Mouse (Mus musculus) bone marrow, adult 2 months (tissue): ENCODE data around the gene Mex3a.

Source experiments
- CTCF ChIP-seq: fragments of 200-500 bp; IDR thresholded peaks from 2 replicates; pipeline ENCODE4 v1.5.1; 2011; ENCODE audit warnings: low read length, control low read depth; ENCODE audit not compliant: control insufficient read depth, insufficient read depth
- POLR2A ChIP-seq: fragments of 200-500 bp; IDR thresholded peaks from 2 replicates; pipeline ENCODE4 v1.6.1; 2011; ENCODE audit warnings: low read depth, mild to moderate bottlenecking, control low read depth, low read length, borderline replicate concordance; ENCODE audit not compliant: control insufficient read depth

DNA sequence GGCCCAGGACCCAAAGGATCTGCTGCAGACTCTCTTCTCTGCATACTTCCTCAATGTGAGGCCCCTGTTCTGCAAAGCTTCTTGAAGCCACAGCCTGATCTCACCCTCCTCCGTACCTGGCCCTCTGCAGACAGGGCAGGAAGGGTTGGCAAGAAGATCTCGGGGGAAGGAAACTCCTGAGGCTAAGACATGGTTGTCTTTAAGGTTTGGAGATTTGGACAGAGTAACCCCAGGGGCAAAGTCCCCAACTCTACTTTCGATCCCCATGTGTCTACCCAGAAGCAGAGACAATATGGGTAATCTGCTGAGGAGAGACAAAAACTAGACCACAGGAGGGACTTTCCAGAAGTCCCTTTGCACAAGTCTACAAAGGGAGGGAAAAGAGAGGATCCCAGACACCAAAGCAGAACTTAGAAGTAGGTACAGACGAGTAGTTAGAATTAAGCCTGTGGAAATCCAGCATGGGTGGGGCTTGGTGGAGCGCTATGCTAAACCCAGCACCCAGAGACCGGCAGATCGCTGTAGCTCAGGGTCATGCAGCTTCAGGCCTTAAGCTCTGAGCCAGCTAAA lies 18.6 kb upstream of the Mex3a start:
- TF ChIP-seq CTCF = no peak
- TF ChIP-seq POLR2A = no peak
